Mouse (Mus musculus): ENCODE results near the gene Dbx1.

The Dbx1 gene

DNA sequence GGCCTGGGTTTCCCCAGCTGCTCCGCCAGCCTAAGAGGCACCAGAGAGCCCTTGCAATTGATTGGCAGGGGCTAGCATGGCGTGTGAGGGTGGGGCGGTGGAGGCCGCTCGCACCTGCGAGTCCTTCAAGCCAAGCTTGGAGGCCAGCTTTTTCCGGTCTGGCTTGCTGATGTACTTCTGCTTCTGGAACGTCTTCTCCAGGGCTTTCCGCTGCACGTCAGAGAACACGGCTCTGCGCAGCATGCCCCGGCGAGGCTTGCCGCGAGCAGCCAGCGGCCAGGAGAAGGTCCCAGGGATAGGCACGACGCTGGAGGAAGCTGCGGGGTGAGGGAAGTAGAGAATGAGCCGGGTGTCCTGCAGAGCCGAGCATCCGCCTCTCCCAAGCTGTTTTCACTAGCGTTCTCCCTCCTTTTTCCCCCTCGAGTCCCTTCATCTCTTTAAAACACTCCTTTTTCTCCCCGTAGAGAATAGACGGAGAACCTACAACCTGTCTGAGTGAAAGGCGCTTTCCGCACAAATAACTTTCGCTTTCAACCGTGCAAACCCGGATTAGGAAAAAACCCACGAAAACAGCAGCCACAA lies 3.2 kb downstream of the Dbx1 start:
- peak; percentile 41 for DNase-seq (ENCODE audit: low read depth, low spot score)

DNA sequence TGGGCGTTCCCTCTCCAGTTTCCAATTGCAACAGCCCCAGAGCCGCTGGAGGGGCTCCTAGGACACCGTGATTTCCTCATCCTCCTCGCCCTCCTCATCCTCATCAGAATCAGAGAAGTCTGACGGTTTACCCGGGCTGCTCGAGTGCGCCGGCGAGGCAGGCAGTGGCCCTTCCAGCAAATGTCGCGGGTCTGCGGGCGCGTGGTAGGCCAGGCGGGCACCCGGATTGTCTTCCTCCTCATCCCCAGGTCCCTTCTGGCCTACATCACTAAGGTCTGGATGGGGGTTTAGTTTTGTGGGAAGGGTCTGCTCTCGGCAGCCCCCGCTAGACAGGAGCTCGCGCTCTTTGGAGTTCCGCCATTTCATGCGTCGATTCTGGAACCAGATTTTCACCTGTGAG lies 4.3 kb downstream of the Dbx1 start:
- DNase-seq (ENCODE audit: low read depth, low spot score): no peak

DNA sequence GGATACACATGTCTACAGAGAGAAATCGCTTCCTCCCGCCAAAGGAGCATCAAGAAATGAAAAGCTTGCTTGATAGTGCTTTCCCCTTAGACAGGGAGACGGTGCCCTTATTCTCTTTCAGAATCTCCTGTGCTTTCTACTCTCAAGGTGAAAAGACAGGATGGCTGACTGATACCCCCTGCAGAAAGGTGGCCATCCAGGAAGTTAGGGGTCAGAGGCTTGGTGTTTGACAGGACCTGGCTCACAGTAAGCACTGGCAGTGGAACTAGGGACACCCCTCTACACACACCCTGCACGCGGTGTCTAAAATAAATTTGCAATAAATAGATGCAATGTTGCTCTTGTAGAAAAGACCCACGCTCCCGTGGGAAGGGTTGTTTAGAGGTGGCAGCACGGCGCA lies 4.8 kb downstream of the Dbx1 start:
- DNase-seq (ENCODE audit: low read depth, low spot score): no peak

DNA sequence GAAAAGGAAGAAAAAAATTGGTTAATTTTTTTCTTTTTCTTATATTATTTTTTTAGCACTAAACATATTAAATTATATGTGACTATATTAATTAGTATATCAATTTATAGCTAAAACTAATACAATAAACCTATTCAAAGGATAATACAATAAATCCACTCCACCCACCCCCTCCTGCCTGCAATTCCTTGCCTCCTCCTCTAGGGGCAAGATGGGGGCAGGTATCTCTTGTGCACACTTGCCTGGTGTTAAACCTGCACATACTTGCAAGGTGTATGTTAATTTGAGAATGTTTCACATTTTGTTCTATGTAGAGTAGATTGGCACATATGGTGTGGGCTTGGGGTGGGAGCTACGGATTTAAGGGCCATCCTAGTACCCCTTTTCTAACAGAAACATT lies 16.5 kb downstream of the Dbx1 start:
- DNase-seq (ENCODE audit: low read depth, low spot score): no peak

DNA sequence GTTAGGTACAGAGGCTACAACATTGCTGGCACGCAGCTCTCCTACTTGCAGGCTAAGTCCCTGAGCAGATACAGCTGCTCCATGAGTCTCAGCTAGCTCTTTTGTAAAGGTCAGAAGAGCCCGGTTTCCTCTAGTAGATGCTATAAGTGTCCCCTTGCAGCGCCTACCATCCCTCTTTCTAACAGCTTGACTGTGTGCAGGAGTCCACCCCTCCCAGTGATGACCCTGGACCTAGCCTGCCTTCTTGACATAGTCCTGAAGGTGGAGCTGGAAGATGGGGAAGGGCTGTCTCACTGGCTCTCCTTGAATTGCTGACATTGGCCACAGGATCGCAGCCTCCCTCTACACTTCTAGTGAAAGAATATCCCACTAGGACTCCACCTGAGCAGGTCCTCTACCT lies 19.6 kb downstream of the Dbx1 start:
- DNase-seq (ENCODE audit: low read depth, low spot score): no peak

DNA sequence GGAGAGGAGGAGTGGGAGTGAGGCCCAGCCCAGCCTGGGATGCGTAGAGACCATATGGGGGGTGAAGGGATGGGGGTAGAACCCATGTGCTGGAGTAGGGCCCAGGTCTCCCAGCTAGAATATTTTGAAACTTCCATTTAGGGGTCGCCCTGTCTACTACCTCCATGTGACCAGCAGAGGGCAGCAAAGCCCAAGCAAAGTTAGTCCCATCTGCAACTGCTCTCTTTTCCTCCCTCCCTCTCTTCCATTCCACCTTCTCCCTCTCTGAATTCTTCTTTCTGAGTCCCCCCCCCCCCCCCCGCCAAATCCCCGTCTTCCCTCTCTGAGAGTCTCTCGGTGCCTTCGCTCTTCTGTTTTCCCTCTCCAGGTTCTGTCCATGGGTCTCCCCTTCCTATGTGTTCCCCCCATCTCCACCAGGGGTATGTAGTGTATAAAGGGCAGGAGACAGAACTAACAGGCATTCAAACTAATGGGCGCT lies 20.4 kb downstream of the Dbx1 start:
- DNase-seq (ENCODE audit: low read depth, low spot score): peak; percentile 81

DNA sequence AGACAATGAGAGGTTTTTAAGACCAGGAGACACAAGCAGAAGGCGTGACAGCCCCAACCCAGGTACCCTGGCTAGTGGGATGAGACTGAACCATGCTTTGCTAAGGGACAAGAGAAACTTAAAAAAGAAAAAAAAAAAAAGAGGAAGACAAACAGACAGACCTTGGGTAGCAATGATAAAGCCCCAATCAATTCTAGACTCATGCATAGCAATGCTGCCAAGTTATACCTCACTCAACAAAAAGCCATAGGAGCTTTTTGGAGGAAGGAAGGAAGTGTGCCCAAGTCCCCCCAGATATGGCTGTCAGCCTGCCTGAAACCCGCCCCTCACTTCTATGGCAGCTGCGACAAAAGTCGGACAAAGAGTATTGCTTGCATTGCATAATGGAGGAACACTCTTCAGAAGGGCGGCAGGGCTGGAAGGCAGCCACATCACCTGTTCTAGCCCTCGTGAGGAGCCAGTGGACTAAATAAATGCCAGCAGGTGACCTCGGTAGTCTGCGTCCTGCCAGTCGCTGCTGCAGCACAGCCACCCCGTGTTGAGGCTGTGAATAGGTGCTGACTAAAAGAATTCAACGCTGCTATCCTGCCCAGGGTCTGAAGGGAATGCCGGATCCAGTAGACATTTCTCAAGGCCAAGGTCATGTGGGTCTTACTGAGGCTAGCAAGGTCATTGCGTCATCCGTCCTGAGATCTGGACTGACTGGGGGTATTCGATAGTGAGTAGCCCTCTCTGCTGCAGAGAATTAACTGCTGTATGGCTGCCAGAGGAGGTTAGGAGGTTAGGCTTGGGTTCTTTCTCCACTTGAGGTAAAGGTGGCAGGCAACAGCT lies 31.5 kb downstream of the Dbx1 start:
- DNase-seq (ENCODE audit: low read depth, low spot score): no peak

DNA sequence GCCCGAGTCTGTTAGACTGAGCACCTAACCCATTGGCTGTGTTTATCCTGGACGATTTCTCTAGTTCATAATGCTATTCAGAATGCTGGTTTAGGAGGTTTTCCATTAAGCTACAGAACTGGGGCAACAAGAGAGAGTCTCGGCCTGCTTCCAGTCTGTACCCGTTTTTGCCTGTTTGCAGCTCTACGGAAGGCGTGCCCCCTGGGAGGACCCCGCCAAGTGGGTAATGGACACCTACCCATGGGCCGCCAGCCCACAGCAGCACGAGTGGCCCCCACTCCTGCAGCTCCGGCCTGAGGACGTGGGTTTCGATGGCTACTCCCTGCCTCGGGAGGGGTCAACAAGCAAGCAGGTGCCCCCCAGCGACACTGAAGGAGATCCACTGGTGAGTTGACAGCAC lies 32.4 kb downstream of the Dbx1 start:
- no peak for DNase-seq (ENCODE audit: low read depth, low spot score)

DNA sequence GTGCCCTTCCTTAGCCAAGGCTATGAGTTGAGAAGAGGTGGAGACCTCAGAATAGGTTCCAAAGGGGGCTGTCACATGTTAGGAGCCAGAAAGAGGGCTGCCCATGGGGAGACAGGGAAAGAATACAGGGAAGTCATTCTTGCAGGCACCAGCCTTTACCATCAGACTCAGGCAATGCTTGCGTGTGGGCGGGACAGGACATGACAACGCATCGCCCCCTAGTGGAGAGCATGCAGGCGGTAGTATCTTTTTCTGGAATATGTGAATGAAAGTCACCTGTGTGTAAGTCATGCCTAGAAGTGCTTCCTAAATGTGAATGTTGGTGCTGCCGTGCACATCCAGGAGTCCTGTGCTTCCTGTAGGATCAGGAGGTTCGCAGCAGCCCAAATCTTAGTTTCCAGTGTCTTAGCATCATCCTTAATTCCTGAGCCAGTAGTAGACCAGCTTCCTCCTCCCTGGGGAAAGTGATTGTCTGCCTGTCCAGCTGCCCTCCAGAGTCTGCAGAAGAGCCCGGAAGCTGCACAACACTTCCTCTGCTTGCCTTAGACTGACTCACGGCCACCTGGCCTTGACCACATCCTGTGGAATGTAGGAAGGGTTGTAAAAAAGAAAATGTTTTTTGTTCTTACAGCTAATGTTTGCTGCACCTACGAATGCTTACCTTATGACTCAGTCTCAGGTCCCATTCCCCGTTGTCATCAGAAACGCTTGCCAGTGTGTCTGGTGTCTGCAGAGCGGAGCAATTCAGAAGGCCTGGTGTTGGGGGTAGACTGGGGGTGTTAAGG lies 35.3 kb downstream of the Dbx1 start:
- peak; percentile 79 for DNase-seq (ENCODE audit: low read depth, low spot score)

DNA sequence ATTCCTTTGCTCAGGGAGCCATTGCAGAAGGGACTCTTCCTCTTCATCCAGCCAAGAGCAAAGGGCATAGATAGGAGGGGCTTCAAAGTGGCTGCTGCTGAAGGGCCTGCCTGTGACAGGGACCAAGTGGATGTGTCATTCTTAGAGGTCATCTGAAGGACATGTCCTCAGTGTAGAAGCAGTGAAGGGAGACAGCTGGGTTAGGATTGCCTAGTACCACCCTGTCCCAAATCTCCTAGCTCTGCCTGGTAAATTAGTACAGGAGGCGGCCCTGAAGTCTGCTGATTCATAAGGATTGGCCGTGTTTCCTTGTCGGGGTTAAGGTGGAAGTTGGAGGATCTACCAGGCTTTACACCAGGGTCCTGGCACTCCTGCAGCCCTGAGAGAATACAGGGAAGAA lies 36.7 kb downstream of the Dbx1 start:
- DNase-seq (ENCODE audit: low read depth, low spot score): no peak

DNA sequence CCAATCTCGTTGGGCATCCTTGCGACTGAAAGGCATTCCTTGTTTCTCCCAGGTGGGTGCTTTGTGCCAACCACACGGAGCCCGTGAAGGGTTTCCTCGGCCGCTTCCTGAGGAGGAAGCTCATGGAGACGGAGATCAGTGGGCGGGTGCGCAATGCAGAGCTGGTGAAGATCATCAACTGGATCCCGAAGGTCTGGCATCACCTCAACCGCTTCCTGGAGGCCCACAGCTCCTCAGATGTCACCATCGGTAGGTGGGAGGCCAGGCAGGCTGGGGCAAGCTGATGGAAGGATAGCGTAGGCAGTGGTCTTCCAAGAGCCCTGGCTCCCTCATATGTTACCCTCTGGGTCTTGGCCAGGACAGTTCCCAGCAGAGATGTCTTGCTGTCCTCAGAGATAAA lies 38.4 kb downstream of the Dbx1 start:
- DNase-seq (ENCODE audit: low read depth, low spot score): no peak

DNA sequence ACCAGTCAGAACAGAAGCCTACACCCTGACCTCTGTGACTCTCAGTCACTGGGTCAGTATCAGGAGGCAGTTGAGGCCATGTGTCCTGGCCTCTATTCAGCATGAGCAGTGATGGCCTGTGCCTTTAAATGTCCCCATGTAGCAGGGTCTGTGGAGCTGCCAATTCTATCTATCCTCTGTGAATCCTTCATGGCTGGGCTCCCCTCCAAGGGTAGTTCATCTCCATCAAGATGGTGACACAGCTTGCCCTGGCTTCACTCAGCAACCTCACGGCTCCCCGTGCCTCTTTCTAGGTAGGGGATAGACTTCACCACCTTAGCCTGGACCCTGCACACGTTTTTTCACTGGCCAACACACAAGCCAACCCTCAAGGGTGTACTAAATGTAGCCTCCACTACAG lies 38.9 kb downstream of the Dbx1 start:
- DNase-seq (ENCODE audit: low read depth, low spot score): no peak

DNA sequence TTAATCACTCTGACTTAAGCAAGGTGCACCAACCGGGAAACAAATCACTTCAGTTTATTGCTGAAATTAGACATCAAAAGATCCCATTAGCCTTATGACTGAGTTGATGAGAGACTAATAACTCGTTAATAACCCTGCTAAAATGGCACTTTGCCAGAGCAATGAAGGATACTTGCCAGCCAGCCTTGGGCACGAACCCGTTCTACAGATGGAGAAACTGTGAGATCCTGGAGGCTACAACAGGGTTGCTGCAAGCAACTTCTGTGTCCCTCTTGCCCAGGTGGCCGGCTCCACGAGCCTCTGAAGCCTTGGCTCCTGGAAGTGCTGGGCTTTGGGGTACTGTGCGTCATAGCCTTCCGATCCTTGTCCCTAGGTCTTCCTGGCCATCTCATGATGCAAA lies 47.0 kb downstream of the Dbx1 start:
- no peak for DNase-seq (ENCODE audit: low read depth, low spot score)

DNA sequence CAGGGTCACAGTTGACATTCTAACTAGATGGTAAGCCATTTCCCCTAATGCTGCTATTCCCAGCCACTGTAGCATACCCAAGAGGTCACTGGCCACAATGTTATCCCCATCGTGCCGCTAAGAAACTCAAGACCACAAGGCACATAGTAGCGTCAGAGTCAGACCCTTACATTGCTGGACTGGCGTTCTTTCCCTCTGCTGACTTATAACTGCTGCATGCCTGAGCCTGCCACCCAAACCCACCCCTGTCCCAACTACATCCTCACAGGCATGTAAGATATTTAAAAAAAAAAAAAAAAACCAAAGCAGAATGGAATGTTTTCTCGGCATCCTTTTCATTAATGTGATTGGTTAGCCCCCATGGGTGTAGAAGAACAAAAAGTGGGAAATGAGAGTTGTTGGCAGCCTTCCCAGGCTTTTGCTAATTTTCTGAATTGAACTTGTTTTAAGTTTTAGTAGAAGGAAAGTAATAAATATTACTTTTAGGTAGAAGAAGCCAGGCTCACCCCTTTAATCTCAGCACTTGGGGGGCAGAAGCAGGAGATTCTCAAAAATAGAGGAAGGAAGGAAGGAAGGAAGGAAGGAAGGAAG lies 50.0 kb downstream of the Dbx1 start:
- no peak for DNase-seq (ENCODE audit: low read depth, low spot score)

DNA sequence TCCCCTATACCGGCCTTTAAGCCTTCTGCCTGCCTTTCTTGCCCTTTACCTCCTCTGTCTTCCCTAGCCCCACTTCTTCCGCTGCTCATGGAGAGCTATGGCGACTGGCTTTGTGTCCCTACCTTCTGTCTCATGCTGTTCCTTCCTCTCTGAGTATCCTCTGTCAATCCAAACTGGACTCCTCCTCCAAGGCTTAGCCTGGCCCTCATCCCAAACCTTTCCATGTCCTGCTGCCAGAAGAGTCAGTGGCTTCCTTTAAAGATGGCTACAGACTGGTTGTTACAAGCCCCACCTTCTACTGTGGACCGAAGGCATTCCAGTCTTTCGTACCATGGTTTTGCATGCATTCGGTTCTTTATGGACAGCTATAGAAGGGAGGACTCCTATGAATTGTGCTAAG lies 53.5 kb downstream of the Dbx1 start:
- no peak for DNase-seq (ENCODE audit: low read depth, low spot score)

DNA sequence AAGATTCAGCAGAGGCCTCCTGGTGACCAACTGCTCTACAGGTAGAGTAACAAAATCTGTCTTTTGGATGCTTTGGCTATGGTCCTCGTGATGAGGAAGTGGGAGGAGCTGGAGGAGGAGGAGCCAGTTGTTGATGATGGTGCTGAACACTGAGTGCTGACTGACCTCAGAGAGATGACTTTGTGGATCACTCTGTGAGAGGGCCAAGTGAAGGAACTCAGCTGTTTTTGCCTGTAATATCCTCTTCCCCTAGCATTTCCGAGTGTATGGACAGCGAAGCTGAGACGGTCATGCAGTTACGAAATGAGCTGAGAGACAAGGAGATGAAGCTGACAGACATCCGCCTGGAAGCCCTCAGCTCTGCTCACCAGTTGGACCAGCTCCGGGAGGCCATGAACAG lies 54.1 kb downstream of the Dbx1 start:
- DNase-seq (ENCODE audit: low read depth, low spot score): no peak

DNA sequence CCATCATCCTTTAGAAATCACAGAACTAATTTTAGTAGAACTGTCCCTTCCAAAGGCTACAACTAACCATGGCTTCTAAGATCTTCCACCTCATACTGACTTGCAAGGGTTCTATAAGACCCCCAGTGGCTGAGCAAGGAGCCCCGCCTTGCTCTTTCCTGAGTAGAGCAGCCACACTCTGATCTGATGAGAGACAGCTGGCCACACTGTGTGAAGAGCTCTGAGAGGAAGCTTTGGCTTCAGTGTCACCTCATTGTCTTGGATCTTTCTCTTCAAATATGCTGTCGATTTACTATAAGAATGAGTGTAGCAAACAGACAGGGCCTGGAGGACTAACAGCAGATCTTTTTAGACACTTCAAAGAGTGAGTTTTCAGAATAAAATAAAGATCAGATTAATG lies 54.7 kb downstream of the Dbx1 start:
- no peak for DNase-seq (ENCODE audit: low read depth, low spot score)
